Mouse (Mus musculus) midbrain, embryonic 14.5 days (tissue): ENCODE data around the gene Btg1-ps2. TPM values are rescaled to one million over a fixed set of nuclear protein-coding genes. Genes with fewer than 3 reads are reported as not detected.
"Not testable (repeated sequence)": the region's sequence is repeated elsewhere in the genome, so short reads cannot be mapped to it uniquely, and the experiment has no call there.

ENCODE experiments used
- ATAC-seq: fragments of 200-750 bp; cut with Nextera tagmentation; 2 replicates; pipeline ENCODE4 v1.8.0; 2017; ENCODE audit warnings: moderate number of reproducible peaks, moderate library complexity; ENCODE audit not compliant: low FRiP score, low TSS enrichment
- DNase-seq: peaks from one replicate; pipeline ENCODE4 v3.0.0-alpha.2; 2015
- H3K27ac ChIP-seq: fragments of 300-500 bp; sonication (generic); replicated peaks from 2 replicates; pipeline ENCODE4 v1.5.1; 2014; ENCODE audit warnings: mild to moderate bottlenecking, low read depth, low read length, moderate library complexity
- H3K27me3 ChIP-seq: fragments of 300-500 bp; sonication (generic); 2 replicates; pipeline ENCODE4 v1.6.1; 2014; ENCODE audit warnings: low read length, control low read depth, mixed read lengths; ENCODE audit not compliant: control insufficient read depth, insufficient read depth
- H3K36me3 ChIP-seq: fragments of 300-500 bp; sonication (generic); 2 replicates; pipeline ENCODE4 v1.6.1; 2014; ENCODE audit warnings: low read length, control low read depth; ENCODE audit not compliant: control insufficient read depth, insufficient read depth
- H3K4me1 ChIP-seq: fragments of 300-500 bp; sonication (generic); 2 replicates; pipeline ENCODE4 v1.6.1; 2014; ENCODE audit warnings: mild to moderate bottlenecking, antibody characterized with exemption, low read length, control low read depth; ENCODE audit not compliant: control insufficient read depth, insufficient read depth
- H3K4me2 ChIP-seq: fragments of 300-500 bp; sonication (generic); 2 replicates; pipeline ENCODE4 v1.6.1; 2014; ENCODE audit warnings: mild to moderate bottlenecking, low read length, moderate library complexity
- H3K4me3 ChIP-seq: fragments of 300-500 bp; sonication (generic); replicated peaks from 2 replicates; pipeline ENCODE4 v1.5.1; 2014; ENCODE audit warnings: low read depth, low read length
- H3K9ac ChIP-seq: fragments of 300-500 bp; sonication (generic); replicated peaks from 2 replicates; pipeline ENCODE4 v1.6.1; 2014; ENCODE audit warnings: mild to moderate bottlenecking, low read length, moderate library complexity
- H3K9me3 ChIP-seq: fragments of 300-500 bp; sonication (generic); 2 replicates; pipeline ENCODE4 v1.6.1; 2016; ENCODE audit warnings: low read length, control low read depth, mixed read lengths; ENCODE audit not compliant: control insufficient read depth
- WGBS: fragments of 180-500 bp; shearing (Covaris S2); extraction: QIAGEN DNeasy Blood & Tissue Kit; methylation state at CpG from one replicate; pipeline ENCODE4 v1.1.7; 2014; 5-methylcytosine and 5-hydroxymethylcytosine counted together
- polyA plus RNA-seq: library from polyadenylated mRNA; unstranded; fragments of >200 nt; fragmentation: Nextera tagmentation; extraction: Ambion mirVana; gene quantifications from 2 replicates; pipeline ENCODE4 v1.2.1, GENCODE M21; 2014

Btg1-ps2 gene
- not detected in 2 replicates for polyA plus RNA-seq

- H3K4me3 ChIP-seq, DNase-seq, H3K9ac ChIP-seq, H3K9me3 ChIP-seq, H3K27ac ChIP-seq, ATAC-seq, H3K36me3 ChIP-seq, H3K4me2 ChIP-seq, H3K27me3 ChIP-seq, H3K4me1 ChIP-seq: not testable (repeated sequence)
Measured at GRCm38 (mm10) chrX:38043014-38043413, at the start of gene Btg1-ps2. Gene Btg1-ps2, minus strand, starts transcription at chrX:38043114.

- Histone ChIP-seq H3K9me3 (no peaks in the 10 kb centered on the region), H3K9ac (no peak within 1 kb of the TSS), H3K4me2 (no peak within 1 kb of the TSS), H3K27ac (no peak within 1 kb of the TSS), H3K4me1 (no peaks in the 10 kb centered on the region), H3K4me3 (no peak within 1 kb of the TSS), H3K36me3 (no peaks in the 10 kb centered on the region), H3K27me3 (no peaks in the 10 kb centered on the region)
- WGBS: 91% methylated on average over 9 of the region's 9 CpGs
- DNase-seq (no peak), ATAC-seq (no peak)
Measured at GRCm38 (mm10) chrX:38085041-38085440, 42.1 kb upstream of the Btg1-ps2 start, which contains the start of gene Rhox11. Gene Rhox11, minus strand, starts transcription at chrX:38085141.

- no peak overlapping the region for H3K9ac ChIP-seq
- no peak for ATAC-seq
- no peaks in the 10 kb centered on the region for H3K27me3 ChIP-seq
- WGBS: 23% methylated on average over 12 of the region's 12 CpGs
- H3K9me3 ChIP-seq: no peaks in the 10 kb centered on the region
- H3K4me3 ChIP-seq: no peak overlapping the region
- H3K4me2 ChIP-seq: no peak overlapping the region
- peak; percentile 73 for DNase-seq
- H3K4me1 ChIP-seq: no peaks in the 10 kb centered on the region
- H3K36me3 ChIP-seq: no peaks in the 10 kb centered on the region
- no peak overlapping the region for H3K27ac ChIP-seq
Measured at GRCm38 (mm10) chrX:38084226-38084625, 41.3 kb upstream of the Btg1-ps2 start.

GRCm38 (mm10) chrX:38066175-38066574 lies 23.3 kb upstream of the Btg1-ps2 start, which contains the start of gene Rhox10:
Gene Rhox10, plus strand, starts transcription at chrX:38066475.
- no peak within 1 kb of the TSS for H3K4me2 ChIP-seq
- H3K9me3 ChIP-seq: no peaks in the 10 kb centered on the region
- H3K27me3 ChIP-seq: no peaks in the 10 kb centered on the region
- H3K4me1 ChIP-seq: no peaks in the 10 kb centered on the region
- no peak for ATAC-seq
- WGBS: 87% methylated on average over 11 of the region's 11 CpGs
- DNase-seq: no peak
- H3K27ac ChIP-seq: no peak within 1 kb of the TSS
- H3K4me3 ChIP-seq: no peak within 1 kb of the TSS
- no peaks in the 10 kb centered on the region for H3K36me3 ChIP-seq
- no peak within 1 kb of the TSS for H3K9ac ChIP-seq

GRCm38 (mm10) chrX:38061544-38061943 lies 18.6 kb upstream of the Btg1-ps2 start:
- no peak overlapping the region for H3K4me3 ChIP-seq
- no peaks in the 10 kb centered on the region for H3K4me1 ChIP-seq
- WGBS: 0% methylated on average over 1 of the region's 1 CpGs
- no peaks in the 10 kb centered on the region for H3K9me3 ChIP-seq
- H3K4me2 ChIP-seq: no peak overlapping the region
- DNase-seq (peak; percentile 64), ATAC-seq (no peak)
- H3K27me3 ChIP-seq: no peaks in the 10 kb centered on the region
- H3K27ac ChIP-seq: no peak overlapping the region
- no peaks in the 10 kb centered on the region for H3K36me3 ChIP-seq
- no peak overlapping the region for H3K9ac ChIP-seq

GRCm38 (mm10) chrX:38039666-38040065 lies 3.2 kb downstream of the Btg1-ps2 start:
- Histone ChIP-seq H3K4me2 (no peak overlapping the region), H3K27ac (no peak overlapping the region), H3K36me3 (no peaks in the 10 kb centered on the region), H3K4me1 (no peaks in the 10 kb centered on the region), H3K9me3 (no peaks in the 10 kb centered on the region), H3K27me3 (no peaks in the 10 kb centered on the region), H3K9ac (no peak overlapping the region), H3K4me3 (no peak overlapping the region)
- ATAC-seq (no peak), DNase-seq (no peak)
- 89% methylated on average over 5 of the region's 5 CpGs for WGBS

DNA sequence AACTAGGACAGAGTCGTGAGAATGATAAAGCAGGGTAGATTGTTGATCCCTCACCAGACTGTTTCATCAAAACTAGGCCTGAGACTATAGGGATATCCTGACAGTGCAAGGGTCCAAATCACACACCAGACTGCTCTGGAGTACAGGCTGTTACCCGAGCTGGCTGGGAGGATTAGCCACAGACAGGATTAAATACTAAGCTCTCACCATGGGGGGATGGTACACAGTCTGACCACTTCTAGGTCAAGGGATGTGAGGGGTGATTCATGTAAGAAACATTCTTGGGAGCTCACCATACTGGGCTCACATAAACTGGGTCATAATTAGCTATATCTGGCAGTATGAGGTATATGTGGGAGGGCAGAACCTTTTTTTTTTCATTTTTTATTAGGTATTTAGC lies 9.1 kb downstream of the Btg1-ps2 start:
- 43% methylated on average over 2 of the region's 2 CpGs for WGBS

DNA sequence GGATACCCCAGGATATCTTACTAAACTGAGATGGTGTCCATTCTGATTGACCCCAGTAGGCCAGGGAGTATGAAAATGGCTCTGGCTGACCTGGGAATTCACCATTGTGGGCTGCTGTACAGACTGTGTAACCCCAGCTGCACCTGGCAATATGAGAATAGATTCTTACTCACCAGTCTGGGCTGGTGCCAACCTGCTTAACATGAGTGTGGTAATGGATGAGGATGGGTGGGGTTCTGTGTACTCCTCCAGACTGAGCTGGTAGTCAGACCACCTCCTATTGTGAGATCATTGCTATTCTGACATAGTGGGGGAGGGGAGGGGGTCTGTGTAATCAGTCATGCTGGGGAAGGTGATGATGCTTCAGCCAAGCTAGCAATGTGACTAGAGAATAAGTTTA lies 24.3 kb downstream of the Btg1-ps2 start, which contains the start of gene Btg1-ps1:
TSS of gene Btg1-ps1 (minus strand) at position 219 of the 400 bp plus-strand sequence.
- H3K9ac ChIP-seq, H3K9me3 ChIP-seq, H3K4me2 ChIP-seq, H3K36me3 ChIP-seq, DNase-seq, H3K27me3 ChIP-seq, H3K4me3 ChIP-seq, H3K27ac ChIP-seq, ATAC-seq, H3K4me1 ChIP-seq: not testable (repeated sequence)

More for the DNA sequence above, 9.1 kb downstream of the Btg1-ps2 start:
- Histone ChIP-seq H3K9me3 (no peaks in the 10 kb centered on the region), H3K36me3 (no peaks in the 10 kb centered on the region), H3K4me3 (no peak overlapping the region), H3K27me3 (no peaks in the 10 kb centered on the region), H3K4me2 (no peak overlapping the region), H3K4me1 (no peaks in the 10 kb centered on the region), H3K9ac (no peak overlapping the region), H3K27ac (no peak overlapping the region)
- no peak for ATAC-seq
- DNase-seq: no peak

- Histone ChIP-seq H3K4me2 (no peak overlapping the region), H3K4me3 (no peak overlapping the region), H3K36me3 (no peaks in the 10 kb centered on the region), H3K27me3 (no peaks in the 10 kb centered on the region), H3K9ac (no peak overlapping the region), H3K27ac (no peak overlapping the region), H3K4me1 (no peaks in the 10 kb centered on the region), H3K9me3 (no peaks in the 10 kb centered on the region)
- 66% methylated on average over 2 of the region's 2 CpGs for WGBS
- ATAC-seq (no peak), DNase-seq (no peak)
Measured at GRCm38 (mm10) chrX:38008756-38009155, 34.2 kb downstream of the Btg1-ps2 start.
